Mouse (Mus musculus) adrenal gland, postnatal 4 days (tissue): Measurements from ENCODE around the gene Tmem200c. TPM values are rescaled to one million over a fixed set of nuclear protein-coding genes. Genes with fewer than 3 reads are reported as not detected.

Source experiments
- DNase-seq, 2 experiments: peaks; one replicate each; pipeline ENCODE4 v3.0.0; 2021 to 2022; ENCODE audit warnings: low spot score in 2 of 2, mixed read lengths in 2 of 2
- long read RNA-seq, 2 experiments: library from polyadenylated mRNA; stranded (forward); transcript quantifications; one replicate each; pipeline ENCODE4 v2.0.0; 2021
- total RNA-seq, 2 experiments: library from RNA; stranded (reverse); gene quantifications; 2 replicates each; pipeline ENCODE4 v1.2.3; 2021

Gene Tmem200c
- 1 to 10 TPM; 1.7 to 1.8 TPM for total RNA-seq
- long read RNA-seq, experiment 1, result 0 reads
- long read RNA-seq, experiment 2, result 0 reads

- DNase-seq, result no peak
Measured at GRCm38 (mm10) chr17:68826323-68826722, at the start of gene Tmem200c. Gene Tmem200c, plus strand, starts transcription at chr17:68826623.

- DNase-seq, result no peak
Measured at GRCm38 (mm10) chr17:68793741-68794140, 32.7 kb upstream of the Tmem200c start.

- no peak for DNase-seq
Measured at GRCm38 (mm10) chr17:68836655-68837012, 10.2 kb downstream of the Tmem200c start.

GRCm38 (mm10) chr17:68837013-68837858 is 10.8 kb downstream of the Tmem200c start:
- DNase-seq, result no peak

- DNase-seq, result no peak
Measured at GRCm38 (mm10) chr17:68837859-68838194, 11.4 kb downstream of the Tmem200c start.

GRCm38 (mm10) chr17:68839888-68840571 is 13.6 kb downstream of the Tmem200c start:
- no peak for DNase-seq

- DNase-seq, result no peak
Measured at GRCm38 (mm10) chr17:68840572-68840939, 14.1 kb downstream of the Tmem200c start.

GRCm38 (mm10) chr17:68841097-68841891 is 14.9 kb downstream of the Tmem200c start:
- peak; percentile 27 to 49 for DNase-seq

- no peak for DNase-seq
Measured at GRCm38 (mm10) chr17:68841892-68842252, 15.4 kb downstream of the Tmem200c start.

GRCm38 (mm10) chr17:68845931-68846330 is 19.5 kb downstream of the Tmem200c start:
- no peak for DNase-seq

- DNase-seq, result no peak
Measured at GRCm38 (mm10) chr17:68848739-68849138, 22.3 kb downstream of the Tmem200c start.

GRCm38 (mm10) chr17:68852171-68852966 is 25.9 kb downstream of the Tmem200c start:
- no peak for DNase-seq

- no peak for DNase-seq
Measured at GRCm38 (mm10) chr17:68864175-68864574, 37.8 kb downstream of the Tmem200c start.

- no peak for DNase-seq
Measured at GRCm38 (mm10) chr17:68868439-68868838, 42.0 kb downstream of the Tmem200c start.

GRCm38 (mm10) chr17:68874021-68874420 is 47.6 kb downstream of the Tmem200c start:
- no peak for DNase-seq

- DNase-seq, result no peak
Measured at GRCm38 (mm10) chr17:68875251-68875650, 48.8 kb downstream of the Tmem200c start.

GRCm38 (mm10) chr17:68875917-68876495 is 49.6 kb downstream of the Tmem200c start:
- DNase-seq, result no peak

- peak in 1 of 2 experiments; percentile 10 for DNase-seq
Measured at GRCm38 (mm10) chr17:68881725-68882524, 55.5 kb downstream of the Tmem200c start.

- DNase-seq, result no peak
Measured at GRCm38 (mm10) chr17:68883474-68884083, 57.2 kb downstream of the Tmem200c start.
